Mouse (Mus musculus) midbrain, embryonic 13.5 days (tissue): ENCODE measurements around the gene Lrp5. TPM values are rescaled to one million over a fixed set of nuclear protein-coding genes. Genes with fewer than 3 reads are reported as not detected.

Experiments
- ATAC-seq: fragments of 200-750 bp; cut with Nextera tagmentation; 2 replicates; pipeline ENCODE4 v1.8.0; 2017; ENCODE audit warnings: mild to moderate bottlenecking, moderate TSS enrichment, moderate library complexity
- H3K27ac ChIP-seq: fragments of 300-500 bp; sonication (generic); 2 replicates; pipeline ENCODE4 v1.5.1; 2015; ENCODE audit warnings: inconsistent platforms, mild to moderate bottlenecking, moderate library complexity
- H3K27me3 ChIP-seq: fragments of 300-500 bp; sonication (generic); 2 replicates; pipeline ENCODE4 v1.6.1; 2015; ENCODE audit warnings: mild to moderate bottlenecking, inconsistent platforms
- H3K36me3 ChIP-seq: fragments of 300-500 bp; sonication (generic); 2 replicates; pipeline ENCODE4 v1.6.1; 2015; ENCODE audit warnings: mild to moderate bottlenecking, inconsistent platforms
- H3K4me1 ChIP-seq: fragments of 300-500 bp; sonication (generic); replicated peaks from 2 replicates; pipeline ENCODE4 v1.6.1; 2015; ENCODE audit warnings: inconsistent platforms
- H3K4me2 ChIP-seq: fragments of 300-500 bp; sonication (generic); replicated peaks from 2 replicates; pipeline ENCODE4 v1.6.1; 2015; ENCODE audit warnings: moderate library complexity, mild to moderate bottlenecking, inconsistent platforms
- H3K4me3 ChIP-seq: fragments of 300-500 bp; sonication (generic); replicated peaks from 2 replicates; pipeline ENCODE4 v1.5.1; 2015; ENCODE audit warnings: mild to moderate bottlenecking, inconsistent platforms
- H3K9ac ChIP-seq: fragments of 300-500 bp; sonication (generic); replicated peaks from 2 replicates; pipeline ENCODE4 v1.6.1; 2015; ENCODE audit warnings: mild to moderate bottlenecking, inconsistent platforms
- H3K9me3 ChIP-seq: fragments of 300-500 bp; sonication (generic); 2 replicates; pipeline ENCODE4 v1.6.1; 2016; ENCODE audit warnings: mild to moderate bottlenecking, inconsistent platforms
- WGBS: fragments of 180-500 bp; shearing (Covaris S2); methylation state at CpG from one replicate; pipeline ENCODE4 v1.1.7; 2015; 5-methylcytosine and 5-hydroxymethylcytosine counted together
- polyA plus RNA-seq: library from polyadenylated mRNA; unstranded; fragments of >200 nt; fragmentation: Nextera tagmentation; extraction: Ambion mirVana; gene quantifications from 2 replicates; pipeline ENCODE4 v1.2.1, GENCODE M21; 2015

Lrp5 gene
- polyA plus RNA-seq: 1.5 and 1.7 TPM in 2 replicates

DNA sequence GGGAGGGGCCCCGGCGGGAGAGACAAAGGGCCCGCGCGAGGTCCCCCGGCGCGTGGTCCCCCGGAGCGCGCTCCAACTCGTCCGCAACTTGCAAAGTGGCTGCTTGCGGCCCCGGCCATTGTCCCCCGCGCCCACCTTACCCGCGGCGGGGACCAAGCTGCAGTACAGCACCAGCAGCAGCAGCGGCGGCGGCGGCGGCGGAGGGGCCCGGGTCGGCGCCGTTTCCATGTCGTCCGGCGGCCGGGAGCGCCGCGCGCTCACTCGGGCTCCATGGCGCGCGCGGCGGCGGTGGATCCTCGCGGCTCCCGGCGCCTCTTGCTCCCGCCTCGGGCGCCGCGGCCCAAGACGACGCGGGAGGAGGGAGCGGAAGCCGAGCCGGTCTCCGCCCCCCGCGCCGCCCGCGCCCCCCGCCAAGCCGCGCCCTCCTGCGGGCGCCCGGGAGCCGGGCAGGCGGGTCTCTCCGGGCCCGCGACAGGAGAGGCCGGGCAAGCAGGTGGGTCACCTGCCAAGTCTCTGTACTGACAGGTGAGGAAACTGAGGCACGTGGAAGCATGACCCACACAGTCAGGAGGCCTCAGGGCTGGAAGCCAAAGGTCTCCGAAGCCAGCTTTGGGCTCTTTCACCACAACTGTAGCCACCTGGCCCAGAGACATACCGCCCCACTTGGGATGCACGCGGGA is at the start of gene Lrp5:
Gene Lrp5 (minus strand): TSS at position 350 of the 680 bp plus-strand sequence.
- Histone ChIP-seq H3K4me1 (peaks cover 26% of the 10 kb centered on the region), H3K9me3 (no peaks in the 10 kb centered on the region), H3K4me3 (peak within 1 kb of the TSS; percentile 85), H3K27ac (0 out of 2 replicates have a peak within 1 kb of the TSS, but pooled peaks have one; percentile 20), H3K4me2 (peak within 1 kb of the TSS; percentile 100), H3K9ac (peak within 1 kb of the TSS; percentile 83), H3K36me3 (no peaks in the 10 kb centered on the region), H3K27me3 (peaks cover 21% of the 10 kb centered on the region)
- WGBS: 1% methylated on average over 78 of the region's 83 CpGs
- ATAC-seq: peak; percentile 41

DNA sequence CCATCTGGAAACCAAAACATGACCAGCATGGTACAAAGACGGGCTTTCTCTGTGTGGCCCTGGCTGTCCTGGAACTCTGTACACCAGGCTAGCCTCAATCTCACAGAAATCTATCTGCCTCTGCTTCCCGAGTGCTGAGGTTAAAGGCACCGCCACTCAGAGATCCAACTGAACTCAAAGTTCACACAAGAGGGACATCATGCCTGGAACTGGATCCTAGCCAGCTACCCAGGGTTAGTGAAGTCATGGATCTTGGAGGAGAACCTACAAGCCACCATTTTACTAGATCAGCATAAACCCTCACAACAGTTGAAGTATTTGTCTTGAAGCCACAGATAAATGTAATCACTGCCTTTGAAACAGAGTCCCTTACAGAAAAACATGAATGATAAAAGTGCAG is 49.6 kb upstream of the Lrp5 start:
- no peak overlapping the region for H3K27ac ChIP-seq
- H3K9me3 ChIP-seq: no peaks in the 10 kb centered on the region
- H3K27me3 ChIP-seq: no peaks in the 10 kb centered on the region
- H3K4me3 ChIP-seq: no peak overlapping the region
- no peaks in the 10 kb centered on the region for H3K36me3 ChIP-seq
- no peak for ATAC-seq
- no peak overlapping the region for H3K4me2 ChIP-seq
- no peaks in the 10 kb centered on the region for H3K4me1 ChIP-seq
- 87% methylated on average over 3 of the region's 3 CpGs for WGBS
- H3K9ac ChIP-seq: no peak overlapping the region

DNA sequence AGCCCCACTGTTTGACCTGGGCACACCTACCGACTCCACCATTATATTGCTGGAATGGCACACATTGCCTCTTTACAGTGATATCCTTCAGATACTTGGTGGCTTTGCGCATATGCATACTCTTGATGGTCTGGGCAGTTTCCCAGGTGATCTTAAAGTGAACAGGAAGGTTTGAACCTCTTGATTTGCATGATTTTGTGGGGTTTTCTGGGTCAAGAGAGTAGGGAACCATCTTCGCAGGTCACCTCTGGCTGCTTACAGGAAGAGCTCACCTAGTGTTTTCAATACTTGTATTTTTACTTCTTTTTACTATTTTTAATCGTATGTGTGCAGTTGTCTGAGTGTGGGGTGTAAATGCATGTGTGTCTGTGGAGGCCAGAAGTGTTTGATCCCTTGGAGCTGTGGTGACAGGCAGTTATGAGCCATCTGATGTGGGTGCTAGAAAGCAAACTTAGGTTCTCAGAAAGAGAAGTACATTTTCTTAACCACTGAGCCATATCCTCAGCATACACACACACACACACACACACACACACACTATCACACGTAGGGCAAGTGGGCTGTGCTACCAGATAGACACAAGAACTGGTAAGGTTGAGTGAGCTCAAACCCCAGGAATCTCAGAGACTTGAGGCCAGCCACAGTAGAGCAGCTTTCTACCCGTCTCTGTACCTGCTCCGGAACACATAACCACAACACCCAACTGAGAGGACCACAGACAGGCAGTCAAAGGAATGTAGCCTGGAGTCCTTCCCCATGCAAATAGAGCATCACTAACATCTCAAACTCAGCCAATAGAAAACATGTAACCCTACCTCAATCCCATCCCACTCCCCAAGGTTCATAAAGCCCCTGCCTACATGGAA is 44.6 kb upstream of the Lrp5 start:
- Histone ChIP-seq H3K36me3 (no peaks in the 10 kb centered on the region), H3K9ac (no peak overlapping the region), H3K4me1 (no peaks in the 10 kb centered on the region), H3K4me3 (no peak overlapping the region), H3K27me3 (no peaks in the 10 kb centered on the region), H3K9me3 (no peaks in the 10 kb centered on the region), H3K4me2 (no peak overlapping the region), H3K27ac (no peak overlapping the region)
- ATAC-seq: no peak
- WGBS: 87% methylated on average over 7 of the region's 7 CpGs

- no peak for ATAC-seq
- no peaks in the 10 kb centered on the region for H3K27me3 ChIP-seq
- H3K4me2 ChIP-seq: no peak overlapping the region
- no peak overlapping the region for H3K27ac ChIP-seq
- H3K9me3 ChIP-seq: no peaks in the 10 kb centered on the region
- H3K4me3 ChIP-seq: no peak overlapping the region
- H3K9ac ChIP-seq: no peak overlapping the region
- 69% methylated on average over 2 of the region's 2 CpGs for WGBS
- no peaks in the 10 kb centered on the region for H3K36me3 ChIP-seq
- H3K4me1 ChIP-seq: no peaks in the 10 kb centered on the region
Measured at GRCm38 (mm10) chr19:3728901-3729300, 42.5 kb upstream of the Lrp5 start.

DNA sequence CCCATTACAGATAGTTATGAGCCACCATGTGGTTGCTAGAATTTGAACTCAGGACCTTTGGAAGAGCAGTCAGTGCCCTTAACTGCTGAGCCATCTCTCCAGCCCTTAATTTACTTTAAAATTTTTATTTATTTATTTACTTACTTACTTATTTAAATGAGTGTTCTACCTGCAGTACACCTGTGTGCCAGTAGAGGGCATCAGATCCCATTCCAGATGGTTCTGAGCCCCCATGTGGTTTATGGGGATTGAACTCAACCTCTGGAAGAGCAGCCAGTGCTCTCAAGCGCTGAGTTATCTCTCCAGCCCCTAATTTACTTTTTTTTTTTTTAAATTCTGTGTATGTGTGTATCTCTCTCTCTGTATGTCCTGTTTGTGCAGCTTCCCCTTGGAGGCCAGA is 38.4 kb upstream of the Lrp5 start:
- H3K27ac ChIP-seq: no peak overlapping the region
- no peak for ATAC-seq
- H3K4me1 ChIP-seq: peaks cover 3% of the 10 kb centered on the region; the same call in 1 of the 2 replicates
- no peaks in the 10 kb centered on the region for H3K27me3 ChIP-seq
- no peak overlapping the region for H3K4me3 ChIP-seq
- no peaks in the 10 kb centered on the region for H3K36me3 ChIP-seq
- WGBS: 29% methylated on average over 1 of the region's 1 CpGs
- H3K4me2 ChIP-seq: no peak overlapping the region
- no peak overlapping the region for H3K9ac ChIP-seq
- H3K9me3 ChIP-seq: peaks cover 5% of the 10 kb centered on the region; the same call in 1 of the 2 replicates

- H3K9me3 ChIP-seq: peaks cover 5% of the 10 kb centered on the region; the same call in 1 of the 2 replicates
- 78% methylated on average over 4 of the region's 4 CpGs for WGBS
- no peaks in the 10 kb centered on the region for H3K36me3 ChIP-seq
- no peak overlapping the region for H3K27ac ChIP-seq
- no peak overlapping the region for H3K4me3 ChIP-seq
- H3K27me3 ChIP-seq: no peaks in the 10 kb centered on the region
- no peak for ATAC-seq
- no peak overlapping the region for H3K9ac ChIP-seq
- H3K4me1 ChIP-seq: peaks cover 12% of the 10 kb centered on the region
- no peak overlapping the region for H3K4me2 ChIP-seq
Measured at GRCm38 (mm10) chr19:3723904-3724303, 37.5 kb upstream of the Lrp5 start.

DNA sequence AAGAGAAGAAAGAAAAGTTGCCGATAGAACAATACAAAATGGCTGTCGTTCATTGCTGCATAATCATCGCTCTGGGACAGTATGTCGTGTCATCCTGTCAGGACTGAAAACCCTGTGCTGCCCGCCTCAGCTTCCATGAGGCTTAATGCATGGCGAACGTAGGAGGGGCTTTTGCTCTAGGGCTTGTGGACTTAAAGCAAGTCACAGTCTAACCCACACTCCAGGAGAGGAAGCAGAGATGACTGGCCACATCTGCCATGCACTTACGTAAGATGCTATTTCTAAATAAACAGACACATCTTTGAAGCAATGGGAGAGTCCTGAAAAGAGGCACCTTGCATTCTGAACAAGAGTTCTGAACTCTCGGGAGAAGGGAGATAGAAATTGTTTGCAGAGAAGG is 36.8 kb upstream of the Lrp5 start:
- Histone ChIP-seq H3K9me3 (peaks cover 5% of the 10 kb centered on the region; the same call in 1 of the 2 replicates), H3K36me3 (peaks cover 5% of the 10 kb centered on the region), H3K27me3 (no peaks in the 10 kb centered on the region), H3K4me2 (no peak overlapping the region), H3K9ac (no peak overlapping the region), H3K27ac (no peak overlapping the region), H3K4me3 (no peak overlapping the region), H3K4me1 (peaks cover 14% of the 10 kb centered on the region)
- no peak for ATAC-seq
- WGBS: 92% methylated on average over 9 of the region's 9 CpGs

DNA sequence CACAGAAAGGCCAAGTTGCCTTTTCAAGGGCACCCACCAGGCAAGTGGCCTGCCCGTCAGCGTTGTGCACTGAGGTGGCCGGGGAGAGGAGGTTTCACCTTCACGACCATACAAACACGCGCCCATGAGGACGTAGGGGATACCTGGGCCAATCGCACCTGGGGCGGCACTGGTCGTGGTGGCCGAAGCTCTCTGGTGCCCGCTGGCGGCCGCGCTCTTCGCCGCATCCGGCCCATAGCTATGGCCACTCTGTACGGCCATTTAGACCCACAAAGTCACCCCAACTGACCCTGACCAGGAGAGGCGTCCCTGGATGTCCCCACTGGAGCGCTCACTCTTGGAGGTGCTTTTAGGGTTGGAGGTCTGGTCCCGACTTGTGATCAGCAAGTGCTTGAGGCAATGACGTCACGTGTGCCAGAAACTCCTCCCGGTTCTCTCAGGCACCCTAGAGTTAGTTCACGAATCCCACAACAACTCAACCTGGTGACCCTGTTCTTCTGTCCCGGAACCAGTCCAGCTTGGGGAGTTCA is 33.1 kb upstream of the Lrp5 start:
- Histone ChIP-seq H3K4me2 (peak overlapping the region; percentile 68), H3K4me1 (peaks cover 14% of the 10 kb centered on the region), H3K27me3 (no peaks in the 10 kb centered on the region), H3K9me3 (peaks cover 5% of the 10 kb centered on the region; the same call in 1 of the 2 replicates), H3K27ac (no peak overlapping the region), H3K9ac (peak overlapping the region; percentile 32; the same call in 1 of the 2 replicates), H3K36me3 (peaks cover 41% of the 10 kb centered on the region), H3K4me3 (peak overlapping the region; percentile 37)
- WGBS: 1% methylated on average over 27 of the region's 27 CpGs
- peak; percentile 75 for ATAC-seq

DNA sequence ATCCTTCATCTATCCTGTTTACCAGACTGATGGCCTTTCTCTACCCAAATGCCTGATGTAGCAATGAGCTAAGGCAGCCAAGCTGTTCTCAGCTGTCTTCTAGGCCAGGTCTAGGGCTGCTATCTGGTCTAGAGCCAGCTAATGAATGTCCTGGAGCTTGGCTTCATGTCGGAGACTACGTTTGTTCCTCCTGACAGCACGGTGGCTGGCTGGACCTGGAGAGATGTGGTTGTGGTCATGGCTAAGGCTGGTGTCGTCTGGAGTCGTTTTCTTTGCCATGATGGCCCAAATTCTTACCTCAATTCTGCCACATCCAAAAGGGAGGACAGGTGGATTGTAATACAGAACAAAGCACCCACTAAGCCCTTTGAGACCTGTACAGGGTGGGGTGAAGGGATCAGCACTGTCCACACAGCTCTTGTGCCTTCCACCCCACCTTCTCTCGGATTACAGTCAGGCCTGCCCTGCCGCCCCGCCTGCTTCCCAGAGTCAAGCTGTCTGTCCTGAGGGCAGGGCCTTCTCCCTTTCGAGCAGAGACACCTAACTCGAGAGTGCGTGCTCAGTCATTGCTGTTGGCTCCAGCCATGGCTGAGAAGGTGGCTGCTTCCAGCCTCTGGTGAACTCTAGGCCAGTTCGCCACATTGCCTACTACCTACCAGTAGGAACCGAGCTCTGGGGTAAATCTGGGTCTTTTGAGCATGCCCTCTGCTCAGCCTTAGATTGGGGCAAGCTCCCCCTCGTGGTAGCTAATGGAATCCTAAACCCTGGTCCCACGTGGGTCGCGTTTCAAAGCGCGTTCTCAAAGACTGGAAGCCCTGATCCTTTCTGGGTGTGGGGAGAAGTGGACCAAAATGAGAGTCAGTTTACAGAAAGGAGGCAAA is 32.4 kb upstream of the Lrp5 start:
- H3K4me1 ChIP-seq: peaks cover 14% of the 10 kb centered on the region
- ATAC-seq: peak; percentile 85
- peaks cover 44% of the 10 kb centered on the region for H3K36me3 ChIP-seq
- H3K27ac ChIP-seq: no peak overlapping the region
- no peaks in the 10 kb centered on the region for H3K27me3 ChIP-seq
- peak overlapping the region; percentile 68 for H3K4me2 ChIP-seq
- H3K4me3 ChIP-seq: peak overlapping the region; percentile 37
- WGBS: 43% methylated on average over 19 of the region's 19 CpGs
- H3K9me3 ChIP-seq: peaks cover 5% of the 10 kb centered on the region; the same call in 1 of the 2 replicates
- H3K9ac ChIP-seq: peak overlapping the region; percentile 32; the same call in 1 of the 2 replicates

DNA sequence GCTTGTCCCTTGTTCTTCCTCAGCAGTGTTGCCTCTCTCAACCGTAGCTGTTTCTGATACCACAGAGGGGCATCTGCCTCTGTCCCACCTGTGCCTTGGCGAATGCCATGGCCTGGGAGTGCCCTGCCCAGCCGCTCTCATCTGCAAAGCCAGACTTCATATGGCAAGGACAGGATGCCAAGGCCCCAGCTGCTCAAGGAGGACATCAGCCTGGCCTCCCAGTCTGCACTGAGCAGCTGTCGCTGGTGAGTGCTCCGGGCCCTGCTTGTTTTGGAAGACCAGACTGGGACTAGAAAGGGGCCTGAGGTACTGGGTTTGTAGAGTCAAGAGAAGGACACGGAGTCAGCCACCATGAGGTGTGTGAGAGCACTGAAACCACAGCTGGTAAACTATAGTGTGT is 28.0 kb upstream of the Lrp5 start:
- Histone ChIP-seq H3K9ac (no peak overlapping the region), H3K27me3 (no peaks in the 10 kb centered on the region), H3K9me3 (no peaks in the 10 kb centered on the region), H3K27ac (no peak overlapping the region), H3K36me3 (peaks cover 54% of the 10 kb centered on the region), H3K4me1 (peaks cover 19% of the 10 kb centered on the region), H3K4me3 (no peak overlapping the region), H3K4me2 (no peak overlapping the region)
- ATAC-seq: no peak
- 92% methylated on average over 6 of the region's 6 CpGs for WGBS

DNA sequence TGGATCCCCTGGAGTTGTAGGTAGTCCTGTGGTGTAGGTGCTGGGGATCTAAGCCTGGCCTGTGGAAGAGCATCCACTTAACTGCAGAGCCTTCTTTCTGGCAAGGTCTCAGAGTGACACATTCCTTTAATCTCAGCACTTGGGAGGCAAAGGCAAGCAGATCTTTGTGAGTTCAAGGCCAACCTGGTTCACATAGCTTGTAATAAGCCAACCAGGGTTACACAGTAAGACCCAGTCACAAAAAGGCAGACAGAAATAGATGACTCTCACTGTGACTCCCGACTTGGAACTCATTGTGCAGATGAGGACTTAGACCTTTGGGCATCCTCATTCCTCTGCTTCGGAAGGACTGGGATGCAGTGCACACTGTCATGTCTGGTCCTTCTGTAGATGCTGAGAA is 24.1 kb upstream of the Lrp5 start:
- H3K9me3 ChIP-seq: no peaks in the 10 kb centered on the region
- no peaks in the 10 kb centered on the region for H3K27me3 ChIP-seq
- H3K4me1 ChIP-seq: peaks cover 26% of the 10 kb centered on the region
- no peak overlapping the region for H3K27ac ChIP-seq
- no peak overlapping the region for H3K4me3 ChIP-seq
- WGBS: 91% methylated on average over 2 of the region's 2 CpGs
- H3K9ac ChIP-seq: no peak overlapping the region
- no peak overlapping the region for H3K4me2 ChIP-seq
- no peak for ATAC-seq
- peaks cover 21% of the 10 kb centered on the region for H3K36me3 ChIP-seq
